Mouse (Mus musculus) limb, embryonic 11.5 days (tissue): ENCODE results near the gene Atg9b. TPM values are rescaled to one million over a fixed set of nuclear protein-coding genes. Genes with fewer than 3 reads are reported as not detected.

Source experiments
- ATAC-seq: fragments of 200-750 bp; cut with Nextera tagmentation; 2 replicates; pipeline ENCODE4 v1.8.0; 2017; ENCODE audit warnings: low read depth; ENCODE audit not compliant: insufficient number of reproducible peaks, low FRiP score, low TSS enrichment
- DNase-seq: peaks from one replicate; pipeline ENCODE4 v3.0.0-alpha.2; 2015; ENCODE audit warnings: low spot score
- H3K27ac ChIP-seq: fragments of 300-500 bp; sonication (generic); replicated peaks from 2 replicates; pipeline ENCODE4 v1.5.1; 2014; ENCODE audit warnings: low read depth, mild to moderate bottlenecking, low read length
- H3K27me3 ChIP-seq: fragments of 300-500 bp; sonication (generic); 2 replicates; pipeline ENCODE4 v1.6.1; 2014; ENCODE audit warnings: mild to moderate bottlenecking, low read length, mixed read lengths; ENCODE audit not compliant: control insufficient read depth, insufficient read depth
- H3K36me3 ChIP-seq: fragments of 300-500 bp; sonication (generic); 2 replicates; pipeline ENCODE4 v1.6.1; 2014; ENCODE audit warnings: mild to moderate bottlenecking, low read length, moderate library complexity, mixed read lengths; ENCODE audit not compliant: control insufficient read depth, insufficient read depth
- H3K4me1 ChIP-seq: fragments of 300-500 bp; sonication (generic); 2 replicates; pipeline ENCODE4 v1.6.1; 2014; ENCODE audit warnings: low read length, mixed read lengths; ENCODE audit not compliant: control insufficient read depth, insufficient read depth
- H3K4me2 ChIP-seq: fragments of 300-500 bp; sonication (generic); 2 replicates; pipeline ENCODE4 v1.6.1; 2014; ENCODE audit warnings: low read depth, mild to moderate bottlenecking, moderate library complexity; ENCODE audit not compliant: severe bottlenecking
- H3K4me3 ChIP-seq: fragments of 300-500 bp; sonication (generic); 2 replicates; pipeline ENCODE4 v1.5.1; 2014; ENCODE audit warnings: low read depth, low read length
- H3K9ac ChIP-seq: fragments of 300-500 bp; sonication (generic); 2 replicates; pipeline ENCODE4 v1.6.1; 2014; ENCODE audit warnings: mild to moderate bottlenecking, low read length
- H3K9me3 ChIP-seq: fragments of 300-500 bp; sonication (generic); 2 replicates; pipeline ENCODE4 v1.6.1; 2016; ENCODE audit warnings: low read length; ENCODE audit not compliant: control insufficient read depth
- WGBS: fragments of 180-500 bp; shearing (Covaris S2); extraction: QIAGEN DNeasy Blood & Tissue Kit; methylation state at CpG from one replicate; pipeline ENCODE4 v1.1.7; 2014; 5-methylcytosine and 5-hydroxymethylcytosine counted together
- polyA plus RNA-seq: library from polyadenylated mRNA; unstranded; fragments of >200 nt; fragmentation: Nextera tagmentation; extraction: Ambion mirVana; gene quantifications from 2 replicates; pipeline ENCODE4 v1.2.1, GENCODE M21; 2014

The Atg9b gene
- polyA plus RNA-seq, 1 experiment from 2014 or later: 0.35 TPM

GRCm38 (mm10) chr5:24425421-24426036 is 33.6 kb upstream of the Atg9b start:
- Histone ChIP-seq H3K9me3 (no peaks in the 10 kb centered on the region), H3K27ac (peak overlapping the region; percentile 45; the same call in 1 of the 2 replicates), H3K4me3 (peak overlapping the region; percentile 52), H3K4me2 (peak overlapping the region; percentile 87), H3K4me1 (peaks cover 42% of the 10 kb centered on the region), H3K27me3 (no peaks in the 10 kb centered on the region), H3K9ac (peak overlapping the region; percentile 60), H3K36me3 (peaks cover 3% of the 10 kb centered on the region; the same call in 1 of the 2 replicates)
- ATAC-seq: no peak
- DNase-seq: peak; percentile 76
- 1% methylated on average over 24 of the region's 30 CpGs for WGBS

GRCm38 (mm10) chr5:24424861-24425411 is 33.0 kb upstream of the Atg9b start:
- DNase-seq (peak; percentile 88), ATAC-seq (no peak)
- Histone ChIP-seq H3K9me3 (no peaks in the 10 kb centered on the region), H3K27ac (peak overlapping the region; percentile 45), H3K4me2 (peak overlapping the region; percentile 87), H3K4me1 (peaks cover 42% of the 10 kb centered on the region), H3K36me3 (0 out of 2 replicates have a peak, but pooled peaks cover 1% of the 10 kb centered on the region), H3K9ac (peak overlapping the region; percentile 60), H3K4me3 (peak overlapping the region; percentile 52), H3K27me3 (no peaks in the 10 kb centered on the region)
- under 1% methylated on average over 58 of the region's 60 CpGs for WGBS

- peak overlapping the region; percentile 78 for H3K27ac ChIP-seq
- 15% methylated on average over 21 of the region's 21 CpGs for WGBS
- H3K9me3 ChIP-seq: no peaks in the 10 kb centered on the region
- DNase-seq: no peak
- peaks cover 2% of the 10 kb centered on the region; the same call in 1 of the 2 replicates for H3K36me3 ChIP-seq
- H3K4me3 ChIP-seq: peak overlapping the region; percentile 58
- no peaks in the 10 kb centered on the region for H3K27me3 ChIP-seq
- peak overlapping the region; percentile 64 for H3K9ac ChIP-seq
- peak overlapping the region; percentile 87 for H3K4me2 ChIP-seq
- peaks cover 42% of the 10 kb centered on the region for H3K4me1 ChIP-seq
- no peak; the same call in 1 of the 2 replicates for ATAC-seq
Observed at GRCm38 (mm10) chr5:24424004-24424781, 32.2 kb upstream of the Atg9b start.

GRCm38 (mm10) chr5:24423129-24424003 is 31.4 kb upstream of the Atg9b start, which contains the start of the genes Cdk5 and Slc4a2:
Cdk5 (minus strand) TSS chr5:24423530.
Slc4a2 (plus strand) TSS chr5:24423837.
- Histone ChIP-seq H3K9ac (peak within 1 kb of the TSS; percentile 75), H3K27ac (peak within 1 kb of the TSS; percentile 78), H3K4me2 (peak within 1 kb of the TSS; percentile 87), H3K4me3 (peak within 1 kb of the TSS; percentile 58), H3K4me1 (peaks cover 36% of the 10 kb centered on the region), H3K27me3 (no peaks in the 10 kb centered on the region), H3K36me3 (peaks cover 4% of the 10 kb centered on the region; the same call in 1 of the 2 replicates), H3K9me3 (no peaks in the 10 kb centered on the region)
- ATAC-seq (peak; percentile 90), DNase-seq (peak; percentile 99)
- under 1% methylated on average over 46 of the region's 46 CpGs for WGBS

- Histone ChIP-seq H3K36me3 (peaks cover 4% of the 10 kb centered on the region; the same call in 1 of the 2 replicates), H3K9ac (no peak overlapping the region), H3K4me1 (peaks cover 13% of the 10 kb centered on the region), H3K27ac (no peak overlapping the region), H3K9me3 (no peaks in the 10 kb centered on the region), H3K27me3 (no peaks in the 10 kb centered on the region), H3K4me3 (no peak overlapping the region), H3K4me2 (no peak overlapping the region)
- DNase-seq (no peak), ATAC-seq (no peak)
- 81% methylated on average over 9 of the region's 9 CpGs for WGBS
Observed at GRCm38 (mm10) chr5:24420381-24420780, 28.4 kb upstream of the Atg9b start.

- no peak overlapping the region for H3K9ac ChIP-seq
- ATAC-seq: no peak
Observed at GRCm38 (mm10) chr5:24417587-24417986, 25.6 kb upstream of the Atg9b start.

GRCm38 (mm10) chr5:24416222-24416736 is 24.3 kb upstream of the Atg9b start:
- DNase-seq (peak; percentile 75), ATAC-seq (peak; percentile 44; the same call in 1 of the 2 replicates)
- H3K36me3 ChIP-seq: peaks cover 4% of the 10 kb centered on the region; the same call in 1 of the 2 replicates
- H3K4me1 ChIP-seq: peaks cover 6% of the 10 kb centered on the region; the same call in 1 of the 2 replicates
- H3K27me3 ChIP-seq: no peaks in the 10 kb centered on the region; the same call in 1 of the 2 replicates
- H3K9me3 ChIP-seq: no peaks in the 10 kb centered on the region
- no peak overlapping the region for H3K9ac ChIP-seq
- H3K4me3 ChIP-seq: no peak overlapping the region
- H3K27ac ChIP-seq: 0 out of 2 replicates have a peak overlapping the region, but pooled peaks have one; percentile 0
- no peak overlapping the region for H3K4me2 ChIP-seq
- 2% methylated on average over 21 of the region's 21 CpGs for WGBS

More at GRCm38 (mm10) chr5:24417587-24417986, 25.6 kb upstream of the Atg9b start:
- Histone ChIP-seq H3K9me3 (no peaks in the 10 kb centered on the region), H3K27me3 (no peaks in the 10 kb centered on the region; the same call in 1 of the 2 replicates), H3K36me3 (peaks cover 4% of the 10 kb centered on the region; the same call in 1 of the 2 replicates), H3K4me3 (no peak overlapping the region), H3K4me1 (peaks cover 6% of the 10 kb centered on the region; the same call in 1 of the 2 replicates), H3K4me2 (no peak overlapping the region), H3K27ac (no peak overlapping the region)
- DNase-seq: no peak
- 91% methylated on average over 10 of the region's 10 CpGs for WGBS
